Mouse (Mus musculus) cortical plate, adult 2 months (tissue): ENCODE measurements around the gene Arhgap17. TPM values are rescaled to one million over a fixed set of nuclear protein-coding genes. Genes with fewer than 3 reads are reported as not detected.

Experiments
- H3K27ac ChIP-seq: fragments of 200-500 bp; 2 replicates; pipeline ENCODE4 v1.5.1; 2012; ENCODE audit warnings: low read length, control low read depth, inconsistent platforms; ENCODE audit not compliant: insufficient read depth
- H3K4me1 ChIP-seq: fragments of 200-500 bp; 2 replicates; pipeline ENCODE4 v1.6.1; 2011; ENCODE audit warnings: low read length; ENCODE audit not compliant: control insufficient read depth, insufficient read depth
- H3K4me3 ChIP-seq: fragments of 200-500 bp; 2 replicates; pipeline ENCODE4 v1.5.1; 2011; ENCODE audit warnings: mild to moderate bottlenecking, low read length, control low read depth; ENCODE audit not compliant: insufficient read depth
- CTCF ChIP-seq: fragments of 200-500 bp; IDR thresholded peaks from 2 replicates; pipeline ENCODE4 v1.5.1; 2011; ENCODE audit warnings: mild to moderate bottlenecking, control low read depth, low read length; ENCODE audit not compliant: insufficient read depth; ENCODE audit errors: extremely low read depth
- POLR2A ChIP-seq: fragments of 200-500 bp; IDR thresholded peaks from 2 replicates; pipeline ENCODE4 v1.6.1; 2011; ENCODE audit warnings: mild to moderate bottlenecking, low read length, control low read depth; ENCODE audit not compliant: insufficient read depth; ENCODE audit errors: extremely low read depth
- polyA plus RNA-seq: library from polyadenylated mRNA; depleted of rRNA; stranded (reverse); fragments of >200 nt; gene quantifications from 2 replicates; pipeline ENCODE4 v1.2.3, GENCODE M21; 2012

The Arhgap17 gene
- polyA plus RNA-seq, 1 experiment, result 17.2 TPM

DNA sequence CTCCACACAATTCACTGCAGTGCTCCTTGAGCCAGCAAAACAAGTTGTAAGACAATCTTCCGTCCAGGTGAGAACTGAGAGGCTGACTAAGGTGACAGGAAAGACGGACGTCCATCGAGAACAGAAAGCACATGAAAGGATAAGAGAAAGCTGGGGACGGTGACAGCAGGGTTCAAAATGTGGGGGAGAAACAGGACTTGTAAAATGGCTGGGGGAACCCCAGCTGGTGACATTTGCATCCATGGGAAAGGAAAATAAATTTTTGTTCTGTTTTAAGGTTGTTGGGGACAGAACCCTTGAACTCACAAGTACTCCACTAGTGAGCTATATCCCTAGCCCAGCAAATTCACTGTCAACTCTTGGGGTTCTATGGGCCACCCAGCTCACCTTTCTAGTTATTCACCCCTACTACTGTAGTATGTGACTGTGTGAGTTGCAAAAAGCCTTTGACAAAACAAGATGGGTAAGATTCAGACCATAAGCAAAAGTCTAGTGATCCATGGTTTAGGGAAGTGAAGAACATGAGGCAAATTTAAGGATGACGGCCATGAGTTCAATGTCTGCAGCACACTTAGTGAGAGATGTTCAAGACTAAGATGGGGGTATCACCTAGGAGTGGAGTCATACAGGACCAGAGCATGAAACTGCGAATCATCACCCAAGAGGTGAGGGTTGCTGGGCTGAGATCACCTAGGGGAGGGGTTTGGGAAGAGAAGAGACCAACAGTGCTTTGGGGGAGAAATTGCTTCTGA, 8.3 kb downstream of the Arhgap17 start:
- Histone ChIP-seq H3K27ac (no peak overlapping the region), H3K4me3 (no peak overlapping the region), H3K4me1 (peaks cover 7% of the 10 kb centered on the region)
- TF ChIP-seq POLR2A, result no peak
- no peak for TF ChIP-seq CTCF

DNA sequence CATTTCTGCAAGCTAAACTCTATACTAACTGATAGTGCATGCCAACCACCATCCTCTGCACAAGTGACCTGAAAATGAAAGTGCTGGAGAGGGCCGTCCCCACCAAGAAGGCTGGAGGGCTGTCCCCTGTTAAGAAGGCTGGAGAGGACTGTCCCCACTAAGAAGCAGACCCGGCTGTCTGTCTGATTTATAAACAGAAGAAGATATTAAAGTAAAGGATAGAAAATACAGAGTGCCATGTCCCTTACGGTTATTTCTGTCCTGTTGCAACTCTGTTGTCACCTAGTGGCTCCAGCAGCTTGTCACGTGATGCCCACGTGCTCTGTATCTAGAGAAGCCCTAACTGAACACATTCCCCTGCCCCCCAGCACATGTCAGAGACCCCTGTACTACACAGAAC, 9.5 kb downstream of the Arhgap17 start:
- no peak overlapping the region for H3K27ac ChIP-seq
- H3K4me1 ChIP-seq, result peaks cover 7% of the 10 kb centered on the region
- H3K4me3 ChIP-seq, result no peak overlapping the region
- no peak for TF ChIP-seq CTCF
- no peak for TF ChIP-seq POLR2A

GRCm38 (mm10) chr7:123359101-123359500, 10.6 kb downstream of the Arhgap17 start:
- TF ChIP-seq POLR2A, result no peak
- no peak for TF ChIP-seq CTCF
- Histone ChIP-seq H3K4me1 (peaks cover 3% of the 10 kb centered on the region), H3K4me3 (no peak overlapping the region), H3K27ac (no peak overlapping the region)

- Histone ChIP-seq H3K4me1 (no peaks in the 10 kb centered on the region), H3K4me3 (no peak overlapping the region), H3K27ac (no peak overlapping the region)
- TF ChIP-seq POLR2A, result no peak
- no peak for TF ChIP-seq CTCF
These were observed 13.6 kb downstream of the Arhgap17 start for GRCm38 (mm10) chr7:123356158-123356557.

DNA sequence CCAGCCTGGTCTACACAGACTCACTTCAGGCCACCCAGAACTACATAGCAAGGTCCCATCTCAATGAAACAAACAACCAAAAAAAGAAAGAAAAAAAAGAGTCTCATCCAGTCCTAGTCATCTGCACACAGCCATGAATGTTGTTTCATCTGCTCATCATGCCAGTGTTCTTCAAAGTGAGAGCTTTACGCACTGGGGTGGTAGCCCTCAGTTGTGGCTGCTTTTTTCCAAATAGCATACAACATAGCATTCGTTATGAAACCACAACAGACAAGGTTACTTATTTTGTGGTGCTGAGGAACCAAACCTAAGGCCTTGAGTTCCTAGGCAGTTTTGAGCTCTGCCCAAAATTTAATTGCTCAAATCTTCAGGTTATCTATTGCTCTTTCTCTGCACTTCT, 14.9 kb downstream of the Arhgap17 start:
- no peaks in the 10 kb centered on the region for H3K4me1 ChIP-seq

GRCm38 (mm10) chr7:123354392-123354791, 15.3 kb downstream of the Arhgap17 start:
- H3K4me3 ChIP-seq, result no peak overlapping the region
- no peak overlapping the region for H3K27ac ChIP-seq

More for the DNA sequence above, 14.9 kb downstream of the Arhgap17 start:
- H3K27ac ChIP-seq, result no peak overlapping the region
- TF ChIP-seq POLR2A, result no peak
- no peak for TF ChIP-seq CTCF
- H3K4me3 ChIP-seq, result no peak overlapping the region

DNA sequence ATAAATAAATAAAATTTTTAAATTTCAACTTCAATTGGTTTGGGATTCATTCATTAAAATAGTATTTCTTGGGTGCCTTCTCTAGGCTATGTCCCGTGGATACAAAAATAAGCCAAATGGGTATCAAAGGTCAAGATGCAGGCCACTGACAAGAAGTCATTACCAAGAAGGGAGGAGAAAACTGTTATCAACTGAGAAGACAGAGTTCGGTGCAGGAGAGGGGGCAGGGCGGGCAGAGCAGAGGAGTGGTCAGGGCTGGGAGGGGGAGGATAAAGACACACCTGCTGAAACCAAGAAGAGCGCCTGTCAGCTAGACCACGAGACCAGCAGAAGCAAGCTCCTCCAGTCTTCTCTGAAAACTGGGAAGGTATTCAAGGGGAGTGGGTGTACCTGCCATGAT, 15.8 kb downstream of the Arhgap17 start:
- Histone ChIP-seq H3K27ac (no peak overlapping the region), H3K4me1 (no peaks in the 10 kb centered on the region), H3K4me3 (no peak overlapping the region)
- TF ChIP-seq CTCF (no peak), POLR2A (no peak)

More at GRCm38 (mm10) chr7:123354392-123354791, 15.3 kb downstream of the Arhgap17 start:
- no peak for TF ChIP-seq CTCF
- TF ChIP-seq POLR2A, result no peak
- no peaks in the 10 kb centered on the region for H3K4me1 ChIP-seq

DNA sequence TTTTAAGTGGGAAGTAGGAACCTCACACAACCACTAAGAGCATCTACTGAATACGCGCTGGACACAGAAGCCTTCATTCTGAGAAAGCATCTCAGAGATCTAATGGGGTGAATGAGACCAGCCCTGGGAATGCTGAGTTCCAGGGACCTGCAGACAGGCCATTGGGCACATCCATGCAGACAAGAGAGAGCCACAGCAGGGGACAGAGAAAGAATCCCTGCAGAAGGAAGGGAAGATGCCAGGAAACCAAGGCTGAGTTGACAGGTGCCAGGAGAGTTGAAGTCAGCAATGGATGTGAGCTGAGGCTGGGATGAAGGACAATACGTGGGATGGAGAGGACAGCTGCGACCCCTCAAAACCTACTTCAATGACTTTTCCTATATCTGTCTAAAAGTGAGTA, 16.6 kb downstream of the Arhgap17 start:
- TF ChIP-seq CTCF (no peak), POLR2A (no peak)
- H3K4me1 ChIP-seq, result no peaks in the 10 kb centered on the region; the same call in 1 of the 2 replicates
- no peak overlapping the region for H3K4me3 ChIP-seq
- no peak overlapping the region for H3K27ac ChIP-seq

GRCm38 (mm10) chr7:123350243-123350642, 19.5 kb downstream of the Arhgap17 start:
- Histone ChIP-seq H3K4me1 (no peaks in the 10 kb centered on the region; the same call in 1 of the 2 replicates), H3K27ac (no peak overlapping the region), H3K4me3 (no peak overlapping the region)
- TF ChIP-seq CTCF (no peak), POLR2A (no peak)

DNA sequence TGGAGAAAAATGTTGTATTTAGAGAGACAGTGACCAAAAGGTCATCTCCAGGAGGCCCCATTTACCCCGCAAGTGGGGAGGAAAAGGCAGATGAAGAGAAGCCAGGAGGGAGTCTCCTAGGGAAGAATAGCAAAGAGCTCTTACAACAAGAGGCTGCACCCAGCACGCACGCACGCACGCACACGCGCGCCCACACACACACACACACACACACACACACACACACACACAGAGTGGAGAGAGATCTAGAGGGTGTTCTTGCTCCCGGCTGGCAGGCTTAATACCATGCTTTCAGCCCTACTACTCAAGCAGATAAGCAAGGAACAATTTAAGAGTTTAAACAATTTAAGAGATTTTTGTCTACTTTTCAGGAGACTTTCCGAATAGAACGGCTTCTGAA, 19.9 kb downstream of the Arhgap17 start:
- TF ChIP-seq POLR2A, result no peak
- TF ChIP-seq CTCF, result no peak
- H3K4me3 ChIP-seq, result no peak overlapping the region
- no peaks in the 10 kb centered on the region; the same call in 1 of the 2 replicates for H3K4me1 ChIP-seq
- H3K27ac ChIP-seq, result no peak overlapping the region
